Mouse (Mus musculus): ENCODE data around the gene Tmem79.
"Not testable (repeated sequence)": the region's sequence is repeated elsewhere in the genome, so short reads cannot be mapped to it uniquely, and the experiment has no call there.

Tmem79 gene

DNA sequence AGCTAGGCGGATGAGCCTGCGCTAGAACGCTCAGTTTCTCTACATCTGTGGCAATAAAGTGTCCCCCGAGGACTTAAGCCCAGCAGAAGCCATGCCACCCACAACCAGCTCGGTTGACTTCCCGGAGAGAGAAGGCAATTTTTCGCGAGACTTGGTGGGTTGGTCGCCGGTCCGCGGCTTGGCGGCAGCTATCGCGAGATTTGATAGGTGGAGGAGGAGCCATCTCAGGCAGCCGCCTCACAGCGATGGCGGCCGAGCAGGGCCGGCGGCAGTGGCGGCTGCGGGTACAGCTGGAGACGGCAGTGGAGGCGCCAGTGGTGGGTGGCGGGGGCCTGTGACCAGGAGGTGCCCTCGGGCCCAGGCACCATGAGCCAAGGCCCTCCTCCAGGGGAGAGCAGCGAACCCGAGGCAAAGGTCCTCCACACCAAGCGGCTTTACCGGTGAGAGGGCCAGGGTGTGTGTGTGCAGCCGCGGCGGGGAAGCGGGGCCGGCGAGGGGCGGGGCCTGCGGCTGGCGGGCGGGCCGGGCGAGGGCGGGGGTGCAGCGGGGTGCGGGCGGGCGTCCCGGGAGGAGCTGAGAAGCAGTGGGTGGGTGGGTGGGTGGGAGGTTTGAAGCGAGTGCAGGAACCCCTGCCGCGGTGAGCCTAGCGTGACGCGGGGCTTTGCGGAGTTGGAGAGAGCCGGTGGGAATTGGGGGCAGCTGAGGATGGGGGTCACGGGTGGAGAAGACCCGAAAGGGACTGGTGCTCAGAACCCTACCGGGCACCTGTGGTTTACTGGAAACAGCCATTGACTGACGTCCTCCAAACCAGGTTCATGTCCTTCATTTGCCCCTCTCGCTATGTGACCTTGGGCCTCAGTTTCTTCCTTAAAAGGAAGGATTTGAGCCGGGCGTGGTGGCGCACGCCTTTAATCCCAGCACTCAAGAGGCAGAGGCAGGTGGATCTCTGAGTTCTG lies at the start of gene Tmem79, which contains the start of gene Smg5:
Tmem79 (minus strand) TSS at position 91 of the 956 bp plus-strand sequence.
Smg5 (plus strand) TSS at position 203 of the 956 bp plus-strand sequence.
- in situ Hi-C loops (cut with MboI, MseI), result no loop called here

DNA sequence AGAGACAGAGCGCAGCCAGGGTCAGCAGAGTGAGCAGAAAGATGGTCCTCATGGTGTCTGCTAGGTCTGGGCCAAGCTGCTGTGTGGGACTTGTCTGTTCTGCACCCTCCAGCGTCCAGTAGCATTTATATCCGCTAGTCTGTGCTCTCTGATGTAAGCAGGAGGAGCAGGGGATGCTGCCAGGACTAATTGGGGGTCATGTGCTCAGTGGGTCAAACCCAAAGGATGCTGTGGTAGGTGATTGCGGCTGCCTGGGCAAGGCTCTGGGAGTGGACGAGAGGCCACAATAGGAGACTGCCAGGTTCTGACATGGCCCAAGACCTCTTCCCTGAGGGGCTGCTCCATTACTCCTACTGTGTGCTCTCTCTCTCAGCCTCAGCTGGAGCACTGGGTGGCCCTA lies 48.4 kb upstream of the Tmem79 start, which contains the start of gene Bglap:
Bglap (minus strand) TSS at position 101 of the 400 bp plus-strand sequence.
- in situ Hi-C loops (cut with MboI, MseI), result no loop called here

DNA sequence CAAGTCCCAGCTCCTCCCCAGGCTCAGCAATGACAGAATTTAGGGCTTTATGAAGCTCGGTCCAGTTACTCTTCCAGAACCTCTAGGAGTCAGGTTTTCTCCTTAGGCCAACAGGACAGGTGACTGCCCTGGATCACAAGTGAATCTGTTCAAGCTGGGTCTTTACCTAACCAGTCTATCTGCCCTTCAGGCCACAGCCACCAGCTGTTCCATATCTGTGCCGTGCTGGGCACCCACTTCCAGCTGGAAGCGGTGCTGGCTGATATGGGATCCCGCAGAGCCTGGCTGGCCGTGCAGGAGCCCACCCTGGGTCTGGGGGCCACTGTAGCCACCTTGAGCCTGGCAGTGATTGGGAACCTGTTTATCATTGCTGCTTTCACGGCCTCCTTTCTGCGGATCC lies 46.4 kb upstream of the Tmem79 start:
- in situ Hi-C loops (cut with MboI, MseI), result not testable (repeated sequence)

DNA sequence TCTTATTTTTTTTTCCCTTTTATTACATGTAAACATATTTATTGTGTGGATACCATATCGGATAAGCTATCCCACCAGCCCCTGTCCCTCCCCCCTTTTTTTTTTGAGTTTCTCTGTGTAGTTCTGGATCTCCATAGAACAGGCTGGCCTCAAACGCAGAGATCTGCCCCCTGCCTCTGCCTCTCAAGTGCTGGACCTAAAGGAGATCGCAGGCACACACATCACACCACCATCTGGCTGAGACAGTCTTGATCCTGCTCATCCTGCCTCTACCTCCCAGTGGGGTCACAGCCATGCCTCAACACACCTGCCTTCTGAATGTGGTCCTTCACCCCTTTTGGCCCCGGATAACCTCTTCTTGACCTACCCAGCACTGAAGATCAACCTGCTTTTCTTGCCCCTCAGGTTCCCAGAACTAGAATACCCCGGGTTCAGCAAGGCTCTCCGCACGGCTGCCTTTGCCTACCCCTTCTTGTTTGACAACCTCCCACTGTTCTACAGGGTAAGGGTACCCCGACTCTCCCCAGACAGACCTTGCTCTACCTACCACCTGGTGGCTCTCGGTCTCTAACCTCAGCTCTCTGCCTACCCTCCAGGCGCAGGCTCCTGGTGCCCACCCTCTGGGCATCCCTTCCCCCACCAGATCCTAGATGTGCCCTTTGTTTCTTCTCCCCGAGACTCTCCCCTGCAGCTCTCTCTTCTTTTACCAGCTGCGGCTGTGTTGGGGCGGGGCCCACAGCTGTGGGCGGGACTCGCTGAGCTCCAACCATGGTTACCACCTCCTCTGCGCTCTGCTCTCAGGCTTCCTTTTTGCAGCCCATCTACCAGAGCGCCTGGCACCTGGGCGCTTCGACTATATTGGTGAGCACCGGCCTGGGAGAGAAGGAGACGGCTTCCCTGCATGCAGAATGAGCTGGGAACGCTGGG lies 45.7 kb upstream of the Tmem79 start:
- in situ Hi-C loops (cut with MboI, MseI), result not testable (repeated sequence)

DNA sequence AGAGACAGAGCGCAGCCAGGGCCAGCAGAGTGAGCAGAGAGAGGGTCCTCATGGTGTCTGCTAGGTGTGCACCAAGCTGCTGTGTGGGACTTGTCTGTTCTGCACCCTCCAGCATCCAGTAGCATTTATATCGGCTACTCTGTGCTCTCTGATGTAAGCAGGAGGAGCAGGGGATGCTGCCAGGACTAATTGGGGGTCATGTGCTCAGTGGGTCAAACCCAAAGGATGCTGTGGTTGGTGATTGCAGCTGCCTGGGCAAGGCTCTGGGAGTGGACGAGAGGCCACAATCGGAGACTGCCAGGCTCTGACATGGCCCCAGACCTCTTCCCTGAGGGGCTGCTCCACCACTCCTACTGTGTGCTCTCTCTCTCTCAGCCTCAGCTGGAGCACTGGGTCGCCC lies 42.7 kb upstream of the Tmem79 start, which contains the start of gene Bglap2:
Bglap2 (minus strand) TSS at position 101 of the 400 bp plus-strand sequence.
- in situ Hi-C loops (cut with MboI, MseI), result not testable (repeated sequence)

DNA sequence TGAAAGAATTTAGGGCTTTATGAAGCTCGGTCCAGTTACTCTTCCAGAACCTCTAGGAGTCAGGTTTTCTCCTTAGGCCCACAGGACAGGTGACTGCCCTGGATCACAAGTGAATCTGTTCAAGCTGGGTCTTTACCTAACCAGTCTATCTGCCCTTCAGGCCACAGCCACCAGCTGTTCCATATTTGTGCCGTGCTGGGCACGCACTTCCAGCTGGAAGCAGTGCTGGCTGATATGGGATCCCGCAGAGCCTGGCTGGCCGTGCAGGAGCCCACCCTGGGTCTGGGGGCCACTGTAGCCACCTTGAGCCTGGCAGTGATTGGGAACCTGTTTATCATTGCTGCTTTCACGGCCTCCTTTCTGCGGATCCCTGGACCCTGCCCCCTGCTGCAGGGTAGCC lies 40.7 kb upstream of the Tmem79 start:
- in situ Hi-C loops (cut with MboI, MseI), result not testable (repeated sequence)

DNA sequence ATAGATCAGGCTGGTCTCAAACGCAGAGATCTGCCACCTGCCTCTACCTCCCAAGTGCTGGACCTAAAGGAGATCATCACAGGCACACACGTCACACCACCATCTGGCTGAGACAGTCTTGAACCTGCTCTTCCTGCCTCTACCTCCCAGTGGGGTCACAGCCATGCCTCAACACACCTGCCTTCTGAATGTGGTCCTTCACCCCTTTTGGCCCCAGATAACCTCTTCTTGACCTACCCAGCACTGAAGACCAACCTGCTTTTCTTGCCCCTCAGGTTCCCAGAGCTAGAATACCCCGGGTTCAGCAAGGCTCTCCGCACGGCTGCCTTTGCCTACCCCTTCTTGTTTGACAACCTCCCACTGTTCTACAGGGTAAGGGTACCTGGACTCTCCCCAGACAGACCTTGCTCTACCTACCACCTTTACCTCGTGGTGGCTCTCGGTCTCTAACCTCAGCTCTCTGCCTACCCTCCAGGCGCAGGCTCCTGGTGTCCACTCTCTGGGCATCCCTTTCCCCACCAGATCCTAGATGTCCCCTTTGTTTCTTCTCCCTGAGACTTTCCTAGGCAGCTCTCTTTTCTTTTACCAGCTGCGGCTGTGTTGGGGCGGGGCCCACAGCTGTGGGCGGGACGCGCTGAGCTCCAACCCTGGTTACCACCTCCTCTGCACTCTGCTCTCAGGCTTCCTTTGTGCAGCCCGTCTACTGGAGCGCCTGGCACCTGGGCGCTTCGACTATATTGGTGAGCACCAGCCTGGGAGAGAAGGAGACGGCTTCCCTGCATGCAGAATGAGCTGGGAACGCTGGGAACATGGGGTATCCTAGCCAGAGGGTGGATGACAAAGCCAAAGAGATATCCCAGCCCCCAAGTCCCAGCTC lies 40.0 kb upstream of the Tmem79 start:
- in situ Hi-C loops (cut with MboI, MseI), result not testable (repeated sequence)

DNA sequence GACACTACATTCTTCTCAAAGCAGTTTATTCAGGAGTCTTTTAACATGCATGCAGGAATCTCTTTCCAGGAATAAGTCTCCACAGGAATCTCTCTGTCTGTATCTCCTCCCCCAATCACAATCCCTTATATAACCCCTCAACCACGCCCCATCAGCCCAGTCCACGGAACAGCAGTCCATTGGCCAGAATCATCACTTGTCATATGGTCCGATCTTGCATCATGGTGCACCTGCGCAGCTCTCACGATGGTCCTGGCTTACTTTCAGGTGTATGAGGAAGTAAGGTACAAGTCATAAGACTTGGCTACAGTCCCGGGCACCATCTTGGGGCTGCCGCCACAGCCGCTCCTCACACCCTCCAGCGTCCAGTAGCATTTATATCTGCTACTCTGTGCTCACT lies 36.7 kb upstream of the Tmem79 start, which contains the start of gene Bglap3:
Bglap3 (minus strand) TSS at position 101 of the 400 bp plus-strand sequence.
- in situ Hi-C loops (cut with MboI, MseI), result not testable (repeated sequence)

DNA sequence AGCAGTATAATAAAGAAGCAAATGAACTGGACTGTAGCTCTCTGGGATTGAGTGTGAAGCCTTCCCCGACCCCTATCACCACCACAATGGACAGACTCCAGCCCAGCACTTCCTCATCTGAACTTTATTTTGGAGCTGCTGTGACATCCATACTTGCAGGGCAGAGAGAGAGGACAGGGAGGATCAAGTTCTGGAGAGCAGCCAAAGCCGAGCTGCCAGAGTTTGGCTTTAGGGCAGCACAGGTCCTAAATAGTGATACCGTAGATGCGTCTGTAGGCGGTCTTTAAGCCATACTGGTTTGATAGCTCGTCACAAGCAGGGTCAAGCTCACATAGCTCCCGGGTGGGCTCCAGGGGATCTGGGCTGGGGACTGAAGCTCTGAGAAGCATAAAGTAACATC lies 32.6 kb upstream of the Tmem79 start:
- in situ Hi-C loops (cut with MboI, MseI), result loop anchor here (10.0 kb wide), 1 partner anchor 1366 kb away; no protein-coding TSS in a partner anchor

DNA sequence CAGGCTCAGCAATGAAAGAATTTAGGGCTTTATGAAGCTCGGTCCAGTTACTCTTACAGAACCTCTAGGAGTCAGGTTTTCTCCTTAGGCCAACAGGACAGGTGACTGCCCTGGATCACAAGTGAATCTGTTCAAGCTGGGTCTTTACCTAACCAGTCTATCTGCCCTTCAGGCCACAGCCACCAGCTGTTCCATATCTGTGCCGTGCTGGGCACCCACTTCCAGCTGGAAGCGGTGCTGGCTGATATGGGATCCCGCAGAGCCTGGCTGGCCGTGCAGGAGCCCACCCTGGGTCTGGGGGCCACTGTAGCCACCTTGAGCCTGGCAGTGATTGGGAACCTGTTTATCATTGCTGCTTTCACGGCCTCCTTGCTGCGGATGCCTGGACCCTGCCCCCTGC lies 31.6 kb upstream of the Tmem79 start:
- in situ Hi-C loops (cut with MboI, MseI), result loop anchor here (10.0 kb wide), 1 partner anchor 1367 kb away; no protein-coding TSS in a partner anchor

DNA sequence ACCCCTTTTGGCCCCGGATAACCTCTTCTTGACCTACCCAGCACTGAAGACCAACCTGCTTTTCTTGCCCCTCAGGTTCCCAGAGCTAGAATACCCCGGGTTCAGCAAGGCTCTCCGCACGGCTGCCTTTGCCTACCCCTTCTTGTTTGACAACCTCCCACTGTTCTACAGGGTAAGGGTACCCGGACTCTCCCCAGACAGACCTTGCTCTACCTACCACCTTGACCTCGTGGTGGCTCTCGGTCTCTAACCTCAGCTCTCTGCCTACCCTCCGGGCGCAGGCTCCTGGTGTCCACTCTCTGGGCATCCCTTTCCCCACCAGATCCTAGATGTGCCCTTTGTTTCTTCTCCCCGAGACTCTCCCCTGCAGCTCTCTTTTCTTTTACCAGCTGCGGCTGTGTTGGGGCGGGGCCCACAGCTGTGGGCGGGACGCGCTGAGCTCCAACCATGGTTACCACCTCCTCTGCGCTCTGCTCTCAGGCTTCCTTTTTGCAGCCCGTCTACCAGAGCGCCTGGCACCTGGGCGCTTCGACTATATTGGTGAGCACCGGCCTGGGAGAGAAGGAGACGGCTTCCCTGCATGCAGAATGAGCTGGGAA lies 31.0 kb upstream of the Tmem79 start:
- in situ Hi-C loops (cut with MboI, MseI), result loop anchor here (10.0 kb wide), 1 partner anchor 1368 kb away; no protein-coding TSS in a partner anchor

DNA sequence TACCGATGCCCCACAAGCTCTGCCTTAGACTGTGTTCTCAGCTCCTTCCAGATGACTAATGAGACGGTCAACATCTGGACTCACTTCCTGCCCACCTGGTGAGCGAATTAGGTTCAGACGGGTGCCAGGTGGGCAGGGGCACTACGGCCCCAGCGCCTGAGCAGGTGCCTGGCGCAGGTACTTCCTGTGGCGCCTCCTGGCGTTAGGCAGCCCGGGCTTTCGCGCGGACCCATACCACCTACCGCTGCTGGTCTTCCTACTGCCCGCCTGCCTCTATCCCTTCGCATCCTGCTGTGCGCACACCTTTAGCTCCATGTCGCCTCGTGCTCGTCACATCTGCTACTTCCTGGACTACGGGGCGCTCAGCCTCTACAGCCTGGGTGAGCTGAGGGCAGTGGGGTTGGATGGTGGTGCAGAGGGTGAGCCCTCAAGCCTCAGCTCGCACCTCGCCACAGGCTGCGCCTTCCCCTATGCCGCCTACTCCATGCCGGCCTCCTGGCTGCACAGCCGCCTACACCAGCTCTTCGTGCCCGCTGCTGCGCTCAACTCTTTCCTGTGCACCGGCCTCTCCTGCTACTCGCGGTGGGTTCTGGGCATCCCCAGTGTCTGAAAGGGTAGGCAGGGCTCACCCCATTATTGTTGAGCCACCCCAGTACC lies 29.9 kb upstream of the Tmem79 start:
- in situ Hi-C loops (cut with MboI, MseI), result loop anchor here (10.0 kb wide), 1 partner anchor 1369 kb away; no protein-coding TSS in a partner anchor

DNA sequence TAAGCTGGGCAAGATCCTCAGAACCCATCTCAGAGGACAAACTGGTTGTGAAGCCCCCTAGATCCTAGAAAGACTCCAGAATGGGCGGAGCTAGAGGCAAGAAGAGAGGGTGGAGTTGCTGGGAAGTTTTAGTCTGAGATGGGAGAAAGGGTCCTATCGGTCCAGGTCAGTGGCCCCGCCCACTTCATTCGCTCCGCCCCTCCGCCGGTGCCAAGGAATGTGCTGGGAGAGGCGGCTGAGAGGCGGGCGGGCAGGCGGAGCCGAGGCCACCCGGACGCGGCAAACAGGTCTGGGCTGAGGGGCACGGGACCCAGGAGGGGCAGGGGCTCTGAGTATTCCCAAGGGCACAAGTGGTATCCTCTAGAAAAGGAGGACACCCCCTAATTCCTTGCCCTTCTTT lies 28.4 kb upstream of the Tmem79 start, which contains the start of gene Paqr6:
Paqr6 (plus strand) TSS at position 248 of the 400 bp plus-strand sequence.
- in situ Hi-C loops (cut with MboI, MseI), result loop anchor here (10.0 kb wide), 1 partner anchor 1370 kb away; no protein-coding TSS in a partner anchor

DNA sequence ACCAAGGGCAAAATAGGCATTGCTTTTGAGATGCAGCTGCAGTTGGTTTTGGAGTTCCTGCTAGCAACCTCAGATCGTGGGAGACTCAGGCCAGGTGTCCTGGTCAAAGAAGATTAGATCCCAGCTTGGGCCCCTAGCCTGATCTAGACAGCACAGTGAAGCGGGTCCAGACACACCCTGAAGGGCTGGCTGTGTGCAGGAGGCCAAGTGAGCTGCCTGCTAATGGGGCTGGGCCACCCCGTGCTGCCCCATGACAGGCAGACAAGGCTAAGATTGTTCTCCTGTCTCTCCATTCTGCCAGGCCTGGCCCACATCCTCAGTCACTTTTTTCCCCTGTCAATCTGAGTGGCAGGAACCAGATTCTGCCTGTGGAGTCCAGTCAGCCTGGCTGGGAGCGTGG lies 27.8 kb upstream of the Tmem79 start:
- in situ Hi-C loops (cut with MboI, MseI), result loop anchor here (10.0 kb wide), 1 partner anchor 1371 kb away; no protein-coding TSS in a partner anchor

DNA sequence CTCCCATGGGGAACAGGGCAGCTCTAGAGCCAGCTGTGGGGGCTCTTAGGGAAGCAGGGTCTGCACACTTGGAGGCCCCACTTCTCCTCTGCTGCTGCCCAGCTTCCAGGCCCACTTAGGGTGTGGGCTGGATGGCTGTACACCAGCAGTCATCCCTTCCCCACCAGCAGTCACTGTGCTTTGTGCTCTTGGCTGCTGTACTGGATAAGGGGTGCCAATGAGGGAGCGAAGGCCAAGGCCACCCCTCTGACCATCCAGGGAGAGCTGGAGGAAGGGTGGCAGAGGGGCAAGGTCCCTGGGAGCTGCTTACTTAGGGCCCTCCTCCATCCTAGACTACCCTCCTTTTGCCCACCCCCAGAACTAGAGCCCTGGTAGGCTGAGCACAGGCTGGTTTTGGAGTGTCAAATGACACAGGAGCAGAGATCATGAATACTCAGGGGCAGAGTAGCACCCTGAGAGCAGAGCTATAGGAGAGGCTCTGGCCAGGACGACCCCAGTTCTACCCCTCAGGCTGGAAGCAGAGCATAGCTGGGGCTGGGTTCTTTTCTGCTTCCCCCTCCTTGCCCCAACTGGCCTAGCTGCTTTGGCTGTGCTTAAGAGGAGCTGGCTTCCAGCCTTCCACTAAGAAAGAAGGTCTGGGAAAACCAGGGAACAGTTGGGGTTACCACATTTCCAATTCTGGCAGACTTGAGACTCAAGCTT lies 25.8 kb upstream of the Tmem79 start:
- in situ Hi-C loops (cut with MboI, MseI), result loop anchor here (10.0 kb wide), 1 partner anchor 1373 kb away; no protein-coding TSS in a partner anchor

DNA sequence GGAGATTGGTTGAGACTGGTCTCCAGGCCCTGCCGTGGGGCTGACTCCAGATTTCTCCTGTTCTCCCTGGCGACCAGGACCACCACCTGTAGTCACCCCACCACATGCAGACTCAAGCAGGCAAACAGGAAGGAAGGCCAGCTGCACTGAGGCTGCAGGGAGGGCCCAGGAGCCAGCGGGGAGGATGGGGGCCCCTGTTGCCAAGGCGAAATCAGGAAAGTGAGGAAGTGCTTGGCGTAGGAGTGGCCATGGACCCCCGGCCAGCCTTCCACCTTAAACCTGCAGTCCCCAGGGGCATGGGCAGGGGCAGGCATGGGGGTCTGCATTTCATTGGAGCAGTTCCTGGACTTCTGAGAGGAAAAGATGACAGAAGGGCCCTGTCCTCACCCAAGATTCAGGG lies 25.1 kb upstream of the Tmem79 start:
- in situ Hi-C loops (cut with MboI, MseI), result loop anchor here (10.0 kb wide), 1 partner anchor 1374 kb away; no protein-coding TSS in a partner anchor

DNA sequence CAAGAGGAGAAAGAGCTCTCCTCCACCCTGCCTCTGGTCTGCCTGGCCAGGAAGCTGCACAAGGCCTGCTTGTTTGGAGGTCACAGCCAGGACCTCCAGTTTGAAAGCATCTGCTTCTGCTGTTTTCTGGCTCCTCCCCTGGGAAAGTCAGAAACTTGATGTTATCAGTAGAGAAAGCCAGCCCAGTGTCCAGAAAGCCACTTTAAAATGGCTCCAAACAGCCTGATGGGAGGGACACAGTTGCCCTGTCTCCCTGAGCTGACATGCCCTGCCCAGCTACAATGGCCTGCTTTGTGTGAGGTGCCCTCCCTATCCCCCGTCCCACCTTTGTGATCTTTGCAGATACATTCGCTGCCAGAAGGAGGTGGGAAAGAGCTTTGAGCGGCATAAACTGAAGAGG lies 24.0 kb upstream of the Tmem79 start:
- in situ Hi-C loops (cut with MboI, MseI), result loop anchor here (10.0 kb wide), 1 partner anchor 1375 kb away; no protein-coding TSS in a partner anchor

DNA sequence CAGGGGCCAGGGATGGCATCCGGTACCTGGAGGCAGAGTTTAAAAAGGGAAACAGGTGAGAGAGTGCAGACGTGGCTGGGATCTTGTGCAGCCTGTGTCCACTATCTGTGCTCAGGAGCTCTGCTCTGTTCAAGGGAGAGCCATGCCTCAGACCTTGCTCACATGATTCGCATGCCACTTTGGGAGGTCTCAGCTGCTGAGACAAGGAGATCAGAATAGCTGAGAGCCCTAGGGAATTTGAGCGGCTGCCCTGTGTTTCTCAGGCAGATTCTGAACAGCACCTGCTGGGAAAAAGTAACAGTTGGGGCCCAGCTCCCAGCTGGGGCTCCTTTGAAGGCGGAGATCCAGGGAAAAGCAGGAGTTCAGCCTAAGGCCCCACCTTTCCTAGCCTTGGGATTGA lies 23.6 kb upstream of the Tmem79 start:
- in situ Hi-C loops (cut with MboI, MseI), result no loop called here

All from regulatory T cell (primary cell).